Mouse (Mus musculus) Patski (cell line): ENCODE data around the gene Eif3g. TPM values are rescaled to one million over a fixed set of nuclear protein-coding genes. Genes with fewer than 3 reads are reported as not detected.
A peak's percentile ranks its signal among the peaks of the same experiment; 100 is the strongest.

Experiments
- ATAC-seq: fragments of 100-300 bp; one replicate; pipeline ENCODE4 v1.8.0; 2021
- CTCF ChIA-PET: fragments of 350-600 bp; sonication (Branson Sonifier 250); formaldehyde crosslinking; loops from one replicate; lab custom pipeline; 2022; ENCODE audit warnings: inconsistent platforms; lab: Charles Lee
- POLR2A ChIA-PET: fragments of 350-600 bp; sonication (Branson Sonifier 250); formaldehyde crosslinking; loops from one replicate; lab custom pipeline; 2022; ENCODE audit warnings: antibody characterized with exemption, inconsistent platforms; lab: Charles Lee
- DNase-seq: peaks from one replicate; pipeline ENCODE4 v3.0.0-alpha.2; 2011; ENCODE audit warnings: low read depth, low spot score
- H3K27me3 ChIP-seq: fragments of 371-371 bp; one replicate; pipeline ENCODE4 v1.5.1; 2021
- CTCF ChIP-seq: fragments of 100-300 bp; IDR thresholded peaks from one replicate; pipeline ENCODE4 v1.5.1; 2021
- in situ Hi-C: fragments of 300-500 bp; cut with MboI; formaldehyde crosslinking; loops from 3 replicates; pipeline ENCODE4 v1.11.1; 2018; ENCODE audit warnings: low pct_unique_long_range_greater_than_20kb, mixed read lengths
- polyA plus RNA-seq: library from polyadenylated mRNA; unstranded; gene quantifications from one replicate; pipeline ENCODE4 v1.2.3, GENCODE M21; 2021

Eif3g gene
- polyA plus RNA-seq, 1 experiment from 2014 or later = 172 TPM

DNA sequence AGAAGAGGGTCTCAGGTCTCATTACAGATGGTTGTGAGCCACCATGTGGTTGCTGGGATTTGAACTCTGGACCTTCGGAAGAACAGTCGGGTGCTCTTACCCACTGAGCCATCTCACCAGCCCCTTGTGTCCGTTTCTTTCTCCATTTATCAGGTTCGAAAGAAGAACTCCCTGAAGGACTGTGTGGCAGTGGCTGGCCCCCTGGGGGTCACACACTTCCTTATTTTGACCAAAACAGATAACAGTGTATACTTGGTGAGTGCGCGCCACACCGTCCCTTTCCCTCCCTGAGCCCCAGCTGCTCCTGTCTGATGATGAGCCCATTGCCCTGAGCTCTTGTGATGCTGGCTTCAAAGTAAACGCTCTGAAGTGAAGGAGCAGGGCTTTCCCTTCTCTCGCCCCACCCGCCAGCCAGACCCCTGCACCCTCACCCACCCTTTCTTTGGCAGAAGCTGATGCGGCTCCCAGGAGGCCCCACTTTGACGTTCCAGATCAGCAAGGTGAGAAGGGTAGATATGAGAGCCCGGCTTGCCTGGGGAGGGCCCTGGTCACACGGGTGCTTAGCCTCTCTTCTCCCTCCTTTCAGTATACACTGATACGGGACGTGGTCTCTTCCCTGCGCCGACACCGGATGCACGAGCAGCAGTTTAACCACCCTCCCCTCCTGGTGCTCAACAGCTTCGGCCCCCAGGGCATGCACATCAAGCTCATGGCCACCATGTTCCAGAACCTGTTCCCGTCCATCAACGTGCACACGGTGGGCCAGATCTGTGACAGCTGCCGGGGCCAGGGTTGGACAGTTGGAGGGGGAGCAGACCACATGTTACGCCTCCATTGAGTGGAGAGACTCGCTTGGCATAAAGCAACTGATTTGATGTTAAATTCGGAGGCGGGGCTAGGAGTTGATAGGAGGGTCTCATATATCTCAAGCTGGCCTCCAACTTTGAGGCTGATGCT lies 9.0 kb downstream of the Eif3g start:
- DNase-seq (no peak), ATAC-seq (no peak)
- in situ Hi-C loops = no loop called here
- H3K27me3 ChIP-seq = no peaks in the 10 kb centered on the region
- TF ChIP-seq CTCF = no peak
- CTCF ChIA-PET = interaction anchor here (1.0 to 3.7 kb wide), 3 partner anchors 9 to 12 kb away, joined by 3 to 17 read pairs (median 13); partner anchors contain the start of gene Eif3g
- POLR2A ChIA-PET = no interaction called here

DNA sequence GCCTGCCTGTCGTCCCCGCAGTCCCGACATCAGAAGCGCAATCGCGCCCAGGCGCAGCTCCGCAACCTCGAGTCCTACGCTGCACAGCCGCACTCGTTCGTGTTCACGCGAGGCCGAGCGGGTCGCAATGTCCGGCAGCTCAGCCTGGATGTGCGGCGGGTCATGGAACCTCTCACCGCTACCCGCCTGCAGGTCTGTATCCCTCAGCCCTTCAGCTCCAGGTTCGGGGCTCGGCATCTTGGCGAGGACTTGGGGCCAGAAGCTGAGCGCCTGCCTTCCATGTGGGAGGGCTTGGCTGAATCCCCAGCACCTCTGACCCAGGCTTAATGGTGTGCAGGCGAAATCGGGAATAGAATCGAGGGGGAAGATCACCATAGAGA lies 10.0 kb downstream of the Eif3g start:
- POLR2A ChIA-PET = interaction anchor here (0.7 to 1.1 kb wide), 3 partner anchors 9 to 11 kb away, joined by 3 to 7 read pairs (median 3); no protein-coding TSS in a partner anchor
- no peak for DNase-seq
- TF ChIP-seq CTCF = no peak
- H3K27me3 ChIP-seq = no peaks in the 10 kb centered on the region
- CTCF ChIA-PET = interaction anchor here (3.2 to 3.7 kb wide), 2 partner anchors 10 kb away, joined by 13 to 17 read pairs; partner anchors contain the start of gene Eif3g
- ATAC-seq = peak; percentile 55
- in situ Hi-C loops = no loop called here

DNA sequence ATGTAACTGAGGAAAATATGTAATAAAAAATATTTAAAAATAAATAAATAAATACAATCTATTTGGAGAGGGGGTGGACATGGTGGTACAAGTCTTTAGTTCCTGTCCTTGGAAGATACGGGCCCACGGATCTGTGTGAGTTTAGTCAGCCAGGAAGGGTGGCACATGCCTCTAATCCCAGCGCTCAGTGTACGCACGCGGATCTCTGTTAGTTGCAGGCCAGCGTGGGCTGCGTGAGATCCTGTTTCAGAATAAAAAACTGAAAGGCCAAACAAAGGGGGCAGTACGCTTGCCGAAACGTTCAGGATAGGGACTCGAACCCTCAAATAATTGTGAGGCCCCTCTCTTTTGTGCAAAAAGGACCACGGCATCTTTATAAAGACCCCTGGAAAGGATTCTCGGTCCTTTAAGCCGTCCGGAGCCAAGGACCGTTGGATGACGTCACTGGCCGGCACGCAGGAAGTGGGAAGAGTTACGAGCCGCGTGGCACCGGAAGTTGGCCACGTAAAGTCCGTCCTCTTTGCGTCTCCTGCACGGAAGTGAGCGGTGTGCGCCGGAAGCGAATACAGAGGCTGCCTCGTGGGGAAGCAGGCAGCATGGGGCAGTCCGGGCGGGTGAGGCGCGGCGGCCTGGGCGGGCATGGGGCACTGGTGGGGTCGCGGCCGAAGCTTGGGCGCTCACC lies 10.6 kb downstream of the Eif3g start, which contains the start of gene Ppan:
Gene Ppan (plus strand): TSS at position 472 of the 682 bp plus-strand sequence.
- TF ChIP-seq CTCF = no peak
- in situ Hi-C loops = no loop called here
- ChIA-PET POLR2A (interaction anchor here (0.9 to 1.1 kb wide), 2 partner anchors 10 to 11 kb away, joined by 3 to 7 read pairs; no protein-coding TSS in a partner anchor), CTCF (interaction anchor here (1.5 to 3.7 kb wide), 3 partner anchors 10 to 11 kb away, joined by 4 to 17 read pairs (median 13); partner anchors contain the start of gene Eif3g)
- peak; percentile 94 for ATAC-seq
- no peaks in the 10 kb centered on the region for H3K27me3 ChIP-seq
- peak; percentile 55 for DNase-seq

DNA sequence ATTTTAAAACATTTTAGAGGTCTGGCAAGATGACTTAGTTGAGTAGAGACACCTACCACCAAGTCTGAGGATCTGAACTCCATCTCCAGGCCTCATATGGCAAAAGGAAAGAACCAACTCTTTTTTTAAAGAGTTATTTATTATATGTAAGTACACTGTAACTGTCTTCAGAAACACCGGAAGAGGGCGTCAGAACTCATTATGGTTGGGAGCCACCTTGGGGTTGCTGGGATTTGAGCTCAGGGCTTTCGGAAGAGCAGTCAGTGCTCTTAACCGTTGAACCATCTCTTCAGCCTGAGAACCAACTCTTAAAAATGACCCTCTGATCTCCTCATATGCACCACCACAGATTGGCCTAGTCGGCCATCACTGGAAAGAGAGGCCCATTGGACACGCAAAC lies 11.2 kb downstream of the Eif3g start:
- no peak for TF ChIP-seq CTCF
- in situ Hi-C loops = no loop called here
- ChIA-PET CTCF (interaction anchor here (1.5 to 3.7 kb wide), 2 partner anchors 9 to 11 kb away, joined by 4 to 13 read pairs; partner anchors contain the start of gene Eif3g), POLR2A (no interaction called here)
- DNase-seq = no peak
- no peak for ATAC-seq
- H3K27me3 ChIP-seq = no peaks in the 10 kb centered on the region

DNA sequence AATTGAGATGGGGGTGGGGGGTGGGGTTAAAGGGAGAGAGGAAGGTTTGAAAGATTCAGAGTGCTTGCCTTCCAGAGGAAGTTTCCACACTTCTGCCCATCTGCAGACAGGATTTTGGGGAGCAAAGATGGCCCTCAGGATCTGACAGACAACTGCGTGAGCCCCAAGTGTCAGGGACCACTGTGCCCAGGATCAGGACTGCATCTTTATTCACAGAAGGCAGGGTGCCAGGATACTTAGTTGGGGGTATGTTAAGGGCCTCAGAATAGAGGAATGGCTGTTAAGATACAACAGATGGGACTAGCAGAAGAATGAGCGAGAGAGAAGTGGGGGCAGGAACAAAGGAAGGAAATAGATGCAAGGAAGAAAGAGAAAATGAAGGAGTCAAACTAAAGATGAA lies 11.9 kb downstream of the Eif3g start:
- CTCF ChIA-PET = interaction anchor here (1.5 to 3.7 kb wide), 2 partner anchors 8 to 12 kb away, joined by 4 to 13 read pairs; partner anchors contain the start of gene Eif3g
- no peak for DNase-seq
- in situ Hi-C loops = no loop called here
- POLR2A ChIA-PET = no interaction called here
- ATAC-seq = no peak
- TF ChIP-seq CTCF = no peak
- H3K27me3 ChIP-seq = no peaks in the 10 kb centered on the region

DNA sequence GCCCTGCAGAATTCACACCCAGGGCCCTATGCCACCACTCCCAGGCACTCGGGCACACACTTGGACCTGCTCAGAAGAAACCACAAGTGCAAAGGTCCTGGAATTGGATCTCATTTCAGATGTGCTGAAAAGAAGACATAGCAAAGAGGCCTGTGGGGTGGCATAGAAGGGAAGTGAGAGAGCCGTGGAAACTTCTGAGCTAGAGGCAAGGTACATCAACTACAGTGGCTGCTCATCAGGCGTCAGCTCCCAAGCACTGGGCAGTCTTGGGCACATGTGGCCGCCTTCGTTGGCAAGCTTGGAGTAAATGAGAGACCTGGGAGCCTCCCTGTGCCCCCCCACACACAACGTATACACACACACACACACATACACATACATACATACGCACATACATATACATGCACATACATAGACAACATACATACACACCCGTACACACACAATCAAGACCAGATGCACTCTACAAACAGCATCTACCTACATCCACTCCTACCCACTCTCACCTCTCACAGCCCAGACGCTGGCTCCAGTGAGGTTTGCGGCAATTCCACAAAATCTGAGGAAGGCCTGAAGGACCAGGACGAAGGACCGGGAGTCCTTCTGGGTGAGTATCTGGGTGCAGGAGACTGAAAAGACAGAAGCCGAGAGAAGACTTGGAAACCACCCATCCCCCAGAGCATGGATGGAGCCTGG lies 19.2 kb downstream of the Eif3g start, which contains the start of gene Angptl6:
Gene Angptl6 (minus strand): TSS at position 631 of the 696 bp plus-strand sequence.
- no peaks in the 10 kb centered on the region for H3K27me3 ChIP-seq
- POLR2A ChIA-PET = no interaction called here
- in situ Hi-C loops = no loop called here
- TF ChIP-seq CTCF = no peak
- ATAC-seq = no peak
- DNase-seq = no peak
- CTCF ChIA-PET = interaction anchor here (1.1 to 1.9 kb wide), 6 partner anchors 8 to 123 kb away, joined by 3 to 16 read pairs (median 6); partner anchors contain the start of genes Eif3g, Mrpl4 and Ppan

DNA sequence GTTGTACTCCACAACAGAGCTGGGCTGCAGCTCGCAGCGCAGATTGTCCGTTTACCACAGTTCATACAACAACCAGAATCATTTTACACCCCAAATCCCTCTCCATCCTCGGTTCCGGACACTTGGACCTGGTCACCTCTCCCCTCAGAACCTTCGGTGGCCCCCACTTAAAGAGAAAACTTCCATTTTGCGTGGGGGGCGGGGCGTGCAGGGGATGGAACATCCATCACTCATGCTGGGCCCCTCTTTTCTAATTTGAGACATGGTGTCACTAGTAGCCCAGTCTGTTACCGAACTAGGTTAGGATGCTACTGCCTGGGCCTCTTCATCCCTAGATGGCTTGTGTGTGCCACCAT lies 19.7 kb downstream of the Eif3g start:
- ChIA-PET POLR2A (interaction anchor here (0.9 to 1.1 kb wide), 2 partner anchors 10 to 20 kb away, joined by 3 to 4 read pairs; partner anchors contain the start of gene Eif3g), CTCF (interaction anchor here (1.1 to 1.9 kb wide), 7 partner anchors 9 to 124 kb away, joined by 3 to 16 read pairs (median 3); partner anchors contain the start of genes Eif3g, Mrpl4 and Ppan)
- ATAC-seq (no peak), DNase-seq (no peak)
- in situ Hi-C loops = no loop called here
- no peak for TF ChIP-seq CTCF
- H3K27me3 ChIP-seq = no peaks in the 10 kb centered on the region

DNA sequence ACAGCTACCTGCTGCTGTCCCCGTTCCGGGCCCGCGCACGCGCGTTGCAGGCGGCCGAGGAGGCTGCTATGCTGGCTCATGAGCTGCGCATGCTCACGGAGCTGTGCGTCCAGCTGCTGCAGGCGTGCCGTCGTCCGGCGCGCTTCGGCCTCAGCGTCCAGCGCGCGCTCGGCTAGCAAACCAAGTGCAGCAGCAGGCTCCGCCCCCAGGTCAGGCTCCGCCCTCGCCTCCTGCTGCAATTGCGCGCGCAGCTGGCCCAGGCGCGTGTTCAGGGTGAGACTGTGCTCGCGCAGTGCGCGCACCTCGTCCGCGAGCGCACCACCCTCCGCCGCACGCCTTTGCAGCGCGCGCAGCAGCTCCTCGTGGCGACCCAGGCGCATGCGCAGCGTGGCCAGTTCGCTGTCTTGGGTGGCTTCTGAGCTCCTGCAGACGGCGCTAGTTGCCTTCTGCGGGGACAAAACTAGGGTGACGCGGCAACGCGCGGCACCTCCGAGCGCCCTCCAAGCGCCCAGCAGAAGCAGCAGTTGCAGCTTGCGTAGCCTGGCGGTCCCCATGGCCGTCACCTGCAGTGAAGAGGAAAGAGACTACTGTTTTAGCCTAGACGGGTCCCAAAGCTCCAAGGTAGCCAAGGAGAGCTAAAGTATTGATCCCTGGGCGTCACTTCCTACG lies 20.2 kb downstream of the Eif3g start:
- ATAC-seq (peak; percentile 95), DNase-seq (peak; percentile 94)
- in situ Hi-C loops = no loop called here
- TF ChIP-seq CTCF = no peak
- no peaks in the 10 kb centered on the region for H3K27me3 ChIP-seq
- ChIA-PET POLR2A (interaction anchor here (0.6 to 1.1 kb wide), 4 partner anchors 10 to 502 kb away, joined by 3 to 4 read pairs (median 3); partner anchors contain the start of gene Eif3g), CTCF (interaction anchor here (1.1 to 1.9 kb wide), 8 partner anchors 10 to 124 kb away, joined by 3 to 16 read pairs (median 4); partner anchors contain the start of genes Eif3g, Mrpl4 and Ppan)
